Mouse (Mus musculus): Measurements from ENCODE around the gene Itga8. TPM values are rescaled to one million over a fixed set of nuclear protein-coding genes. Genes with fewer than 3 reads are reported as not detected.
A peak's percentile ranks its signal among the peaks of the same experiment; 100 is the strongest.

The Itga8 gene
- polyA plus RNA-seq, 2 experiments, result 11.3 to 14.6 TPM

- Histone ChIP-seq H3K4me1 (ENCODE audit: control insufficient read depth, insufficient read depth, low read length) (peaks cover 5% of the 10 kb centered on the region; the same call in 1 of the 2 replicates), H3K27ac (replicated peaks; ENCODE audit: low read depth, low read length) (no peak overlapping the region), H3K36me3 (ENCODE audit: control insufficient read depth, insufficient read depth, low read length) (no peaks in the 10 kb centered on the region), H3K9ac (ENCODE audit: low read depth, low read length, severe bottlenecking) (no peak overlapping the region), H3K9me3 (ENCODE audit: control insufficient read depth, low read length) (no peaks in the 10 kb centered on the region), H3K27me3 (ENCODE audit: control insufficient read depth, insufficient read depth, low read length) (no peaks in the 10 kb centered on the region), H3K4me2 (replicated peaks; ENCODE audit: low read depth, low read length, severe bottlenecking) (no peak overlapping the region), H3K4me3 (replicated peaks; ENCODE audit: low read length) (no peak overlapping the region)
- TF ChIP-seq POLR2A (IDR thresholded peaks at IDR 0.05; ENCODE audit: borderline replicate concordance, extremely low read depth, insufficient read depth, insufficient read length), result no peak
- DNase-seq (ENCODE audit: low spot score), result no peak
- no peak for ATAC-seq (ENCODE audit: low FRiP score, low read depth)
- WGBS, result 86% methylated on average over 3 of the region's 3 CpGs
These were observed 13.9 kb downstream of the Itga8 start for GRCm38 (mm10) chr2:12287831-12288230.

GRCm38 (mm10) chr2:12280664-12281063, 21.1 kb downstream of the Itga8 start:
- H3K4me3 ChIP-seq (replicated peaks; ENCODE audit: low read length), result no peak overlapping the region
- TF ChIP-seq POLR2A (IDR thresholded peaks at IDR 0.05; ENCODE audit: borderline replicate concordance, extremely low read depth, insufficient read depth, insufficient read length), result no peak
- peaks cover 7% of the 10 kb centered on the region; the same call in 1 of the 2 replicates for H3K4me1 ChIP-seq (ENCODE audit: control insufficient read depth, insufficient read depth, low read length)
- no peak for ATAC-seq (ENCODE audit: low FRiP score, low read depth)
- no peak overlapping the region for H3K9ac ChIP-seq (ENCODE audit: low read depth, low read length, severe bottlenecking)
- whole genome bisulfite sequencing, result 89% methylated on average over 1 of the region's 1 CpGs
- no peak for DNase-seq (ENCODE audit: low spot score)
- no peaks in the 10 kb centered on the region for H3K27me3 ChIP-seq (ENCODE audit: control insufficient read depth, insufficient read depth, low read length)
- H3K36me3 ChIP-seq (ENCODE audit: control insufficient read depth, insufficient read depth, low read length), result no peaks in the 10 kb centered on the region
- H3K9me3 ChIP-seq (ENCODE audit: control insufficient read depth, low read length), result no peaks in the 10 kb centered on the region
- H3K4me2 ChIP-seq (replicated peaks; ENCODE audit: low read depth, low read length, severe bottlenecking), result no peak overlapping the region
- no peak overlapping the region for H3K27ac ChIP-seq (replicated peaks; ENCODE audit: low read depth, low read length)

DNA sequence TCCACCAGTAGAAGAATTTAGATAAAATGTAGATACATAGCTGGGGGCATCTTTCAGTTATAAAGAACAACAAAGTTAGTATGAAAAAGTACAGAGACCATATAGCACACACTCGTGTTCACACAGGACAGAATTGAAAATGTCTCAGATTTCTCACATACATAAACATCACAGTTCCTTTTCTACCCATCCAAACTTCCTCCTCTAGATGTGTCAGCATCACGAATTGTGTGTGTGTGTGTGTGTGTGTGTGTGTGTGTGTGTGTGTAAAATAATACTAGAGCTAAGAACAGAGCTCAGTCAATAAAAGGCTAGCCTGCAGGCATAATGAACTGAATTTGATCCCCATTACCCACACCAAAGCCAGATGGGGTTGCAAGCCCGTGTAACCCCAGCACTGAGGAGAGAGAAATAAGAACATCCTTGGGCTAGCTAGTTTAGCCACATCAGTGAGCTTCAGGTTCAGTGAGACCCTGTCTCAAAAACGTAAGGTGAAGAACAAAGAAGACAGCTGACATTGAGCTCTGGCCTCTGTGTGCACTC, 22.6 kb downstream of the Itga8 start:
- Histone ChIP-seq H3K9ac (ENCODE audit: low read depth, low read length, severe bottlenecking) (no peak overlapping the region), H3K27me3 (ENCODE audit: control insufficient read depth, insufficient read depth, low read length) (no peaks in the 10 kb centered on the region), H3K27ac (replicated peaks; ENCODE audit: low read depth, low read length) (no peak overlapping the region), H3K4me2 (replicated peaks; ENCODE audit: low read depth, low read length, severe bottlenecking) (no peak overlapping the region), H3K4me1 (ENCODE audit: control insufficient read depth, insufficient read depth, low read length) (peaks cover 7% of the 10 kb centered on the region; the same call in 1 of the 2 replicates), H3K36me3 (ENCODE audit: control insufficient read depth, insufficient read depth, low read length) (no peaks in the 10 kb centered on the region), H3K9me3 (ENCODE audit: control insufficient read depth, low read length) (no peaks in the 10 kb centered on the region), H3K4me3 (replicated peaks; ENCODE audit: low read length) (no peak overlapping the region)
- DNase-seq (ENCODE audit: low spot score) (peak; percentile 22), ATAC-seq (ENCODE audit: low FRiP score, low read depth) (no peak)
- 26% methylated on average over 4 of the region's 4 CpGs for WGBS
- TF ChIP-seq POLR2A (IDR thresholded peaks at IDR 0.05; ENCODE audit: borderline replicate concordance, extremely low read depth, insufficient read depth, insufficient read length), result no peak

GRCm38 (mm10) chr2:12256635-12257317, 44.9 kb downstream of the Itga8 start:
- no peaks in the 10 kb centered on the region for H3K9me3 ChIP-seq (ENCODE audit: control insufficient read depth, low read length)
- no peak for ATAC-seq (ENCODE audit: low FRiP score, low read depth)
- H3K9ac ChIP-seq (ENCODE audit: low read depth, low read length, severe bottlenecking), result no peak overlapping the region
- WGBS, result 67% methylated on average over 2 of the region's 2 CpGs
- no peak overlapping the region for H3K4me2 ChIP-seq (replicated peaks; ENCODE audit: low read depth, low read length, severe bottlenecking)
- TF ChIP-seq POLR2A (IDR thresholded peaks at IDR 0.05; ENCODE audit: borderline replicate concordance, extremely low read depth, insufficient read depth, insufficient read length), result no peak
- no peaks in the 10 kb centered on the region; the same call in 1 of the 2 replicates for H3K4me1 ChIP-seq (ENCODE audit: control insufficient read depth, insufficient read depth, low read length)
- H3K27me3 ChIP-seq (ENCODE audit: control insufficient read depth, insufficient read depth, low read length), result no peaks in the 10 kb centered on the region
- H3K27ac ChIP-seq (replicated peaks; ENCODE audit: low read depth, low read length), result no peak overlapping the region
- H3K36me3 ChIP-seq (ENCODE audit: control insufficient read depth, insufficient read depth, low read length), result 0 out of 2 replicates have a peak, but pooled peaks cover 5% of the 10 kb centered on the region
- H3K4me3 ChIP-seq (replicated peaks; ENCODE audit: low read length), result no peak overlapping the region
- no peak for DNase-seq (ENCODE audit: low spot score)

GRCm38 (mm10) chr2:12255901-12256300, 45.8 kb downstream of the Itga8 start:
- H3K36me3 ChIP-seq (ENCODE audit: control insufficient read depth, insufficient read depth, low read length), result 0 out of 2 replicates have a peak, but pooled peaks cover 5% of the 10 kb centered on the region
- no peak for DNase-seq (ENCODE audit: low spot score)
- WGBS, result 47% methylated on average over 2 of the region's 2 CpGs
- no peak overlapping the region for H3K4me2 ChIP-seq (replicated peaks; ENCODE audit: low read depth, low read length, severe bottlenecking)
- no peaks in the 10 kb centered on the region; the same call in 1 of the 2 replicates for H3K4me1 ChIP-seq (ENCODE audit: control insufficient read depth, insufficient read depth, low read length)
- no peak overlapping the region for H3K9ac ChIP-seq (ENCODE audit: low read depth, low read length, severe bottlenecking)
- no peak overlapping the region for H3K4me3 ChIP-seq (replicated peaks; ENCODE audit: low read length)
- H3K9me3 ChIP-seq (ENCODE audit: control insufficient read depth, low read length), result no peaks in the 10 kb centered on the region
- H3K27ac ChIP-seq (replicated peaks; ENCODE audit: low read depth, low read length), result no peak overlapping the region
- no peak for TF ChIP-seq POLR2A (IDR thresholded peaks at IDR 0.05; ENCODE audit: borderline replicate concordance, extremely low read depth, insufficient read depth, insufficient read length)
- no peak for ATAC-seq (ENCODE audit: low FRiP score, low read depth)
- H3K27me3 ChIP-seq (ENCODE audit: control insufficient read depth, insufficient read depth, low read length), result no peaks in the 10 kb centered on the region
